Mouse (Mus musculus) cerebellum, adult 2 months (tissue): ENCODE data around the gene Apol10b.

Source experiments
- CTCF ChIP-seq: fragments of 200-500 bp; IDR thresholded peaks from 2 replicates; pipeline ENCODE4 v1.5.1; 2011; ENCODE audit warnings: low read depth, mild to moderate bottlenecking, control low read depth, low read length, moderate library complexity, borderline replicate concordance; ENCODE audit not compliant: insufficient read depth
- POLR2A ChIP-seq: fragments of 200-500 bp; IDR thresholded peaks from 2 replicates; pipeline ENCODE4 v1.6.1; 2011; ENCODE audit warnings: low read length, control low read depth, borderline replicate concordance; ENCODE audit not compliant: insufficient read depth

GRCm38 (mm10) chr15:77578801-77579200 lies 17.1 kb downstream of the Apol10b start:
- TF ChIP-seq POLR2A (no peak), CTCF (no peak)
